Mouse (Mus musculus): ENCODE results near the gene Cand2. TPM values are rescaled to one million over a fixed set of nuclear protein-coding genes. Genes with fewer than 3 reads are reported as not detected.

Gene Cand2
- polyA plus RNA-seq, 1 experiment: 3.4 TPM

DNA sequence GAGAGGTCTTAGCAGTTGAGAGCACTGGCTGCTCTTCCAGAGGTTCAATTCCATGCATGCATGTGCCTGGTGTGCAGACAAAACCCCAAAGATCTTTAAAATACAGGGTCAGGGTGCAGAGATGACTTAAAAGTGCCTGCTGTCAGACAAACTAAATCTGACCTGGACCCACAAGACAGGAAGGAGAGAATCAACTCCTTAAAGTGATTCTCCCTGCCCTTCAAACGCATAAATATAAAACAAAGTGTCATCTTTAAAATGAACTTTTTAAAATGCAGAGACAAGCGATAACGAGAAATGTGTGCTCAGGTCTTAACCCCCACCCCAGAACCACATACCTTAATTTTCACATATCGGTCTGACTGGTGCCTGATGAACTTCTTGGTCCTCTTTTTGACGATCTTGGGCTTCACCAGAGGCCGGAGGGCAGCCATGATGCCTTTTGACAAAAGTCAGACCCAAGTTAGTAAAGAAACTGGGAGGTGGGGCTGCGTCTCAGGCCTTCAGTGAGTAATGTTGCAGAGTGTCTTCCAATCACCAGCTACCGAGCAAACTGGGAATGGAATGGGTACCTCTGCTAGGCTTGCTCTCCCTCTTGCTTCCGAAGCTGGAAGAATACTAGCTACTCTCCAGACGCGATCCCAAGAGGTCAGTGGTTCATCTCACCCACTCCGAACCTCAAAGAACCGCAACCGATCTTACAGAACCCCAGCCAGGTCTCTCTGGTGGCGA is 33.3 kb downstream of the Cand2 start:
- Histone ChIP-seq H3K4me1 (ENCODE audit: control insufficient read depth, insufficient read depth, insufficient read length) (peaks cover 8% of the 10 kb centered on the region; the same call in 1 of the 2 replicates), H3K4me3 (ENCODE audit: extremely low read depth, insufficient read depth, insufficient read length) (peak overlapping the region; percentile 85), H3K27me3 (ENCODE audit: control insufficient read depth, insufficient read depth, low read length) (no peaks in the 10 kb centered on the region), H3K36me3 (ENCODE audit: control insufficient read depth, insufficient read depth, low read length) (peaks cover 19% of the 10 kb centered on the region), H3K27ac (ENCODE audit: insufficient read depth, low read length) (peak overlapping the region; percentile 81; the same call in 1 of the 2 replicates)
- TF ChIP-seq POLR2A (IDR thresholded peaks at IDR 0.05; ENCODE audit: low read depth, low read length) (no peak), CTCF (IDR thresholded peaks at IDR 0.05; ENCODE audit: extremely low read depth, insufficient read depth, insufficient read length, insufficient replicate concordance) (no peak)
- DNase-seq (ENCODE audit: low read depth in 1 of 2, low spot score in 2 of 2): no peak
- WGBS: 3% methylated on average over 15 of the region's 15 CpGs

DNA sequence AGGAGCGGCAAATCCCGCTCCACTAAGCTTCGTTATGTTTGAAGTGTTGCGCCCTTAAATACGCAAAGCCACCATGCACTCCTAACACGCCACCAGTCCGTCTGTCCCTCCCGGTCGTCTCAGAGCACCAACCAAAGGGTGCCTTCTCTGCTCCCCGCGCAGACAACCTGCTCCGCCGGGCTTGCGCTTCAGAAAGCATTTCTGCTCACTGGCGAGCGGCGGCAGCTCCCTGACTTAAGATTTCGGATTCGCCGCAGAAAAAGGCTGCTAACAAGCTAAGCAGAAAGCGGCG is 33.8 kb downstream of the Cand2 start:
- H3K36me3 ChIP-seq (ENCODE audit: control insufficient read depth, insufficient read depth, low read length): peaks cover 19% of the 10 kb centered on the region
- peak overlapping the region; percentile 81 for H3K27ac ChIP-seq (ENCODE audit: insufficient read depth, low read length)
- DNase-seq (ENCODE audit: low read depth in 1 of 2, low spot score in 2 of 2): no peak
- H3K27me3 ChIP-seq (ENCODE audit: control insufficient read depth, insufficient read depth, low read length): no peaks in the 10 kb centered on the region
- TF ChIP-seq POLR2A (IDR thresholded peaks at IDR 0.05; ENCODE audit: low read depth, low read length) (no peak), CTCF (IDR thresholded peaks at IDR 0.05; ENCODE audit: extremely low read depth, insufficient read depth, insufficient read length, insufficient replicate concordance) (no peak)
- H3K4me3 ChIP-seq (ENCODE audit: extremely low read depth, insufficient read depth, insufficient read length): peak overlapping the region; percentile 85
- H3K4me1 ChIP-seq (ENCODE audit: control insufficient read depth, insufficient read depth, insufficient read length): peaks cover 8% of the 10 kb centered on the region; the same call in 1 of the 2 replicates
- WGBS: under 1% methylated on average over 22 of the region's 22 CpGs

DNA sequence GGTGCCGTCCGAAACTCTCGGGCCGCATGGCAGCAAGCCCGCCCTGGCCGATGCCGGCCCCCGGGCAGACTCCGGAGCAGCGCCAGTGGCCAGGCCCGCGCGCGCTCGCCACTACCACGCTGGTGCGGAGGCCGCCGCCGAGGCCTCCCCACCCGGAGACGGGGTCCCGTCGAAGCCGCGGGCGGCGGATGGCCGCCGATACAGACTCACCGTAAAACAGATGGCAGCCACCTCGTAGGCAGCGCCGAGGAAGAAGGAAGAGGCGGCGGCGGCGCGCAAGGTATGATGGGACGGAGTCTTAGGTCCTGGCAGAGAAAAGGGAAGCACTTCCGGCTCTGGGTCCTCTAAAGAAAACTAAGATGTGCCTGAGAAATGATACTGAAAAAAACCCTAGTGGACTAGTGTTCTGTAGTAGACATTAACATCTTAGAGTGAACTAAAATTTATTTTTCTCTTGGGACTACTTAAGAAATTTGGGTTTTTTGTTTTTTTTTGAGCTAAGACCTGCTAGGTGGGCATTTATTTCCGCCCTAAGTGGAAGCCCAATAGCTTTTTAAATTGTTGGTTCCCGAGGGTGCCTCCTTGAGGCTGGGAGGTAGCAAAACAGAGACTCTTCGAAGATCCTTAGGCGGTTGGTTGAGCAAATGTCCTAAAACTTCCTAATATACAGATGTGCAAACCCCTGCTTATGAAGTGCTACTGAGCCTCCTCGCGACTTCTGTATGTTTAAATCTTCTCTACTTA is 34.3 kb downstream of the Cand2 start, which contains the start of gene Rpl32:
TSS of gene Rpl32 (minus strand) at position 260 of the 744 bp plus-strand sequence.
- peak; percentile 90 for TF ChIP-seq POLR2A (IDR thresholded peaks at IDR 0.05; ENCODE audit: low read depth, low read length)
- peak; percentile 16; the same call in 1 of the 2 replicates for TF ChIP-seq CTCF (IDR thresholded peaks at IDR 0.05; ENCODE audit: extremely low read depth, insufficient read depth, insufficient read length, insufficient replicate concordance)
- Histone ChIP-seq H3K27ac (ENCODE audit: insufficient read depth, low read length) (peak within 1 kb of the TSS; percentile 81), H3K36me3 (ENCODE audit: control insufficient read depth, insufficient read depth, low read length) (peaks cover 19% of the 10 kb centered on the region), H3K27me3 (ENCODE audit: control insufficient read depth, insufficient read depth, low read length) (no peaks in the 10 kb centered on the region), H3K4me1 (ENCODE audit: control insufficient read depth, insufficient read depth, insufficient read length) (peaks cover 8% of the 10 kb centered on the region; the same call in 1 of the 2 replicates), H3K4me3 (ENCODE audit: extremely low read depth, insufficient read depth, insufficient read length) (peak within 1 kb of the TSS; percentile 85)
- DNase-seq (ENCODE audit: low read depth in 1 of 2, low spot score in 2 of 2): peak; percentile 82 to 90
- WGBS: under 1% methylated on average over 47 of the region's 47 CpGs

GRCm38 (mm10) chr6:115811606-115812005 is 37.3 kb downstream of the Cand2 start:
- H3K27ac ChIP-seq (ENCODE audit: insufficient read depth, low read length): no peak overlapping the region
- WGBS: 85% methylated on average over 8 of the region's 8 CpGs
- no peaks in the 10 kb centered on the region for H3K27me3 ChIP-seq (ENCODE audit: control insufficient read depth, insufficient read depth, low read length)
- H3K4me3 ChIP-seq (ENCODE audit: extremely low read depth, insufficient read depth, insufficient read length): no peak overlapping the region
- peaks cover 7% of the 10 kb centered on the region; the same call in 1 of the 2 replicates for H3K4me1 ChIP-seq (ENCODE audit: control insufficient read depth, insufficient read depth, insufficient read length)
- H3K36me3 ChIP-seq (ENCODE audit: control insufficient read depth, insufficient read depth, low read length): peaks cover 5% of the 10 kb centered on the region
- no peak for TF ChIP-seq POLR2A (IDR thresholded peaks at IDR 0.05; ENCODE audit: low read depth, low read length)
- TF ChIP-seq CTCF (IDR thresholded peaks at IDR 0.05; ENCODE audit: extremely low read depth, insufficient read depth, insufficient read length, insufficient replicate concordance): no peak
- no peak for DNase-seq (ENCODE audit: low read depth in 1 of 2, low spot score in 2 of 2)

DNA sequence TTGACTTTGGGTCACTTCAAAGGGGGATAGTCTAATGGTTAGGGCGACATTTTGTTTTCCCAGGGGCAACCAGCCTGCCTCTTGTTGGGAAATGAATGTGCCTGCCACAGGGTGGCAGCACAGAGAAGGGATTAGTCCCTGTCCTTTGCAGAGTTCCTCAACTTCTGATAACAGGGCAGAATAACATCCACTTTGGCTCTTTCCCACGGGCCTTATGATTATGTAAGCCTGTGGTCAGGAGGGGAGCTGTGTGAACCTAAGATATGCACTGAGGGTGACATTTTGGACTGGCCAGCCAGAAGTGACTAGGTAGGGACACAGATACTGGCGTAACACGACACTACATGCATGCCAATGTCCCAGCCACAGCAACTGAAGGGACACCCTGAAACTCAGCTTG is 39.8 kb downstream of the Cand2 start:
- H3K27ac ChIP-seq (ENCODE audit: insufficient read depth, low read length): no peak overlapping the region
- TF ChIP-seq POLR2A (IDR thresholded peaks at IDR 0.05; ENCODE audit: low read depth, low read length) (no peak), CTCF (IDR thresholded peaks at IDR 0.05; ENCODE audit: extremely low read depth, insufficient read depth, insufficient read length, insufficient replicate concordance) (peak; percentile 54; the same call in 1 of the 2 replicates)
- DNase-seq (ENCODE audit: low read depth in 1 of 2, low spot score in 2 of 2): peak in 1 of 2 experiments; percentile 52
- no peak overlapping the region for H3K4me3 ChIP-seq (ENCODE audit: extremely low read depth, insufficient read depth, insufficient read length)
- no peaks in the 10 kb centered on the region for H3K36me3 ChIP-seq (ENCODE audit: control insufficient read depth, insufficient read depth, low read length)
- 39% methylated on average over 4 of the region's 4 CpGs for WGBS
- no peaks in the 10 kb centered on the region for H3K27me3 ChIP-seq (ENCODE audit: control insufficient read depth, insufficient read depth, low read length)
- no peaks in the 10 kb centered on the region for H3K4me1 ChIP-seq (ENCODE audit: control insufficient read depth, insufficient read depth, insufficient read length)

DNA sequence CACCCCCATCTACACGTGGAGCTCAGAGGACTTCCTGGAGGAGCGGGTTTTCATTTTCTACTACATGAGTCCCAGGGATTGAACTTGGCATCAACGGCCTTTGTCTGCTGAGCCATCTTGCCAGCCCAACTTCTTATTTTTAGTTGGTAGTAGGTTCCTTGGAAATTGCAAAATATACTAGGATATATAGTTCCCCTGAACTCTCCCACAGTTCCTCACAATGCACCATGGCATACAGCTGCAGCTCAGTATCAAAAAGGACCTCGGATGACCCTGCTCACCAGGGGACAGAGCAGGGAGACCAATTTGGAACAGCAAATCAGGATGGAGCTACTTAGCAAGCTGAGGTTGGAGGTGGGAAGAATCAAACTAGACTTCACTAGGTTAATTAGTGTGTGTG is 40.7 kb downstream of the Cand2 start:
- Histone ChIP-seq H3K36me3 (ENCODE audit: control insufficient read depth, insufficient read depth, low read length) (no peaks in the 10 kb centered on the region), H3K27ac (ENCODE audit: insufficient read depth, low read length) (no peak overlapping the region), H3K27me3 (ENCODE audit: control insufficient read depth, insufficient read depth, low read length) (no peaks in the 10 kb centered on the region), H3K4me3 (ENCODE audit: extremely low read depth, insufficient read depth, insufficient read length) (no peak overlapping the region), H3K4me1 (ENCODE audit: control insufficient read depth, insufficient read depth, insufficient read length) (no peaks in the 10 kb centered on the region)
- TF ChIP-seq POLR2A (IDR thresholded peaks at IDR 0.05; ENCODE audit: low read depth, low read length): no peak
- no peak for TF ChIP-seq CTCF (IDR thresholded peaks at IDR 0.05; ENCODE audit: extremely low read depth, insufficient read depth, insufficient read length, insufficient replicate concordance)
- no peak for DNase-seq (ENCODE audit: low read depth in 1 of 2, low spot score in 2 of 2)
- 82% methylated on average over 4 of the region's 4 CpGs for WGBS
